Mouse (Mus musculus) liver, adult 2 months (tissue): ENCODE measurements around the gene Acox3. TPM values are rescaled to one million over a fixed set of nuclear protein-coding genes. Genes with fewer than 3 reads are reported as not detected.

Source experiments
- DNase-seq: peaks from one replicate; pipeline ENCODE4 v3.0.0-alpha.2; 2011; ENCODE audit warnings: low read depth, low spot score; ENCODE audit errors: extremely low read depth
- H3K27ac ChIP-seq: fragments of 200-500 bp; replicated peaks from 2 replicates; pipeline ENCODE4 v1.5.1; 2012; ENCODE audit warnings: low read depth, mild to moderate bottlenecking, control low read depth, inconsistent platforms, low read length; ENCODE audit not compliant: insufficient read depth
- H3K27me3 ChIP-seq: fragments of 200-500 bp; 2 replicates; pipeline ENCODE4 v1.6.1; 2012; ENCODE audit warnings: mild to moderate bottlenecking, moderate library complexity, low read length, inconsistent platforms; ENCODE audit not compliant: control insufficient read depth, insufficient read depth
- H3K36me3 ChIP-seq: fragments of 200-500 bp; 2 replicates; pipeline ENCODE4 v1.6.1; 2012; ENCODE audit warnings: low read length, inconsistent platforms; ENCODE audit not compliant: control insufficient read depth, insufficient read depth
- H3K4me1 ChIP-seq: fragments of 200-500 bp; 2 replicates; pipeline ENCODE4 v1.6.1; 2011; ENCODE audit warnings: low read length; ENCODE audit not compliant: control insufficient read depth, insufficient read depth
- H3K4me3 ChIP-seq: fragments of 200-500 bp; 2 replicates; pipeline ENCODE4 v1.5.1; 2011; ENCODE audit warnings: low read depth, mild to moderate bottlenecking, control low read depth, low read length, moderate library complexity; ENCODE audit not compliant: insufficient read depth
- H3K79me2 ChIP-seq: fragments of 200-500 bp; 2 replicates; pipeline ENCODE4 v1.6.1; 2012; ENCODE audit warnings: inconsistent platforms, mild to moderate bottlenecking, low read length, moderate library complexity; ENCODE audit not compliant: control insufficient read depth, insufficient read depth
- H3K9ac ChIP-seq: fragments of 200-500 bp; 2 replicates; pipeline ENCODE4 v1.6.1; 2012; ENCODE audit warnings: low read depth, mild to moderate bottlenecking, control low read depth, inconsistent platforms, low read length
- CTCF ChIP-seq: fragments of 200-500 bp; IDR thresholded peaks from 2 replicates; pipeline ENCODE4 v1.5.1; 2011; ENCODE audit warnings: low read depth, low read length, control low read depth
- POLR2A ChIP-seq: fragments of 200-500 bp; IDR thresholded peaks from 2 replicates; pipeline ENCODE4 v1.6.1; 2011; ENCODE audit warnings: low read length, control low read depth; ENCODE audit not compliant: insufficient read depth; ENCODE audit errors: extremely low read depth
- WGBS: fragments of 180-500 bp; shearing (Covaris S2); methylation state at CpG from one replicate; pipeline ENCODE4 v1.1.7; 2018; 5-methylcytosine and 5-hydroxymethylcytosine counted together
- polyA plus RNA-seq: library from polyadenylated mRNA; depleted of rRNA; stranded (reverse); fragments of >200 nt; gene quantifications from 2 replicates; pipeline ENCODE4 v1.2.3, GENCODE M21; 2012; rRNA removed
- total RNA-seq: library from RNA; depleted of rRNA; stranded (reverse); fragments of >200 nt; gene quantifications from 2 replicates; pipeline ENCODE4 v1.2.3, GENCODE M21; 2014; rRNA removed

The Acox3 gene
- total and polyA plus RNA-seq, 2 experiments, result 22.9 to 24.1 TPM

- no peaks in the 10 kb centered on the region for H3K4me1 ChIP-seq
- no peak for DNase-seq
- WGBS, result 79% methylated on average over 9 of the region's 9 CpGs
- TF ChIP-seq POLR2A, result no peak
- no peak for TF ChIP-seq CTCF
- H3K4me3 ChIP-seq, result no peak overlapping the region
- no peaks in the 10 kb centered on the region for H3K36me3 ChIP-seq
- no peaks in the 10 kb centered on the region for H3K79me2 ChIP-seq
- no peak overlapping the region for H3K27ac ChIP-seq
- H3K27me3 ChIP-seq, result no peaks in the 10 kb centered on the region
- no peak overlapping the region for H3K9ac ChIP-seq
Observed at GRCm38 (mm10) chr5:35662021-35662545, 79.2 kb downstream of the Acox3 start.

Other genes with a start within 250 kb of the Acox3 start
- not detected in 2 replicates for gene Hmx1, start 193.9 kb upstream of the Acox3 start, total RNA-seq
- not detected in 2 replicates for gene Hmx1, start 193.9 kb upstream of the Acox3 start, polyA plus RNA-seq
- 0.54 and 0.55 TPM in 2 replicates for gene Cpz, start 57.3 kb upstream of the Acox3 start, total RNA-seq
- 1.2 and 1.6 TPM in 2 replicates for gene Cpz, start 57.3 kb upstream of the Acox3 start, polyA plus RNA-seq
- 2.1 and 3.2 TPM in 2 replicates for gene Trmt44, start 8.0 kb upstream of the Acox3 start, total RNA-seq
- 2.2 and 2.6 TPM in 2 replicates for gene Trmt44, start 8.0 kb upstream of the Acox3 start, polyA plus RNA-seq
- gene Htra3, start 96.7 kb downstream of the Acox3 start, total RNA-seq, result 0.83 and 1.2 TPM in 2 replicates
- 0.97 and 1.3 TPM in 2 replicates for gene Htra3, start 96.7 kb downstream of the Acox3 start, polyA plus RNA-seq
- 4.8 and 5.2 TPM in 2 replicates for gene Sh3tc1, start 156.9 kb downstream of the Acox3 start, total RNA-seq
- gene Sh3tc1, start 156.9 kb downstream of the Acox3 start, polyA plus RNA-seq, result 2.1 and 3.0 TPM in 2 replicates
- gene Ablim2, start 174.8 kb downstream of the Acox3 start, total RNA-seq, result 1.9 and 2.3 TPM in 2 replicates
- gene Ablim2, start 174.8 kb downstream of the Acox3 start, polyA plus RNA-seq, result 3.5 and 5.9 TPM in 2 replicates